In genomic region chr4:134922111-134922924, GRCm38 (mm10) we compare ENCODE assay signal across 8 mouse cellular contexts. TPM values are rescaled to one million over a fixed set of nuclear protein-coding genes. Genes with fewer than 3 reads are reported as not detected.
DNase-seq lines count a peak whose midpoint lies in the region; ATAC-seq and TF ChIP-seq lines count a peak whose summit lies in the region.

No protein-coding gene starts in this region.

- no peak for ATAC-seq in heart, embryonic 11.5 days (replicated peaks; ENCODE audit: insufficient number of reproducible peaks, low FRiP score, low TSS enrichment)
- ATAC-seq in forebrain, embryonic 13.5 days = no peak; the same call in 1 of the 2 replicates
- ATAC-seq in liver, embryonic 11.5 days (replicated peaks; ENCODE audit: low FRiP score) = no peak

- H3K27me3 ChIP-seq in heart, embryonic 11.5 days (ENCODE audit: control insufficient read depth, insufficient read depth, low read length) = no peaks in the 10 kb centered on the region
- H3K27me3 ChIP-seq in ES-Bruce4 (ENCODE audit: control insufficient read depth, insufficient read depth, low read length, poor library complexity, severe bottlenecking) = no peaks in the 10 kb centered on the region
- no peaks in the 10 kb centered on the region for H3K27me3 ChIP-seq in forebrain, embryonic 13.5 days
- no peaks in the 10 kb centered on the region for H3K27me3 ChIP-seq in liver, embryonic 11.5 days (replicated peaks; ENCODE audit: control insufficient read depth, insufficient read depth, low read length)

- 55% methylated on average over 10 of the region's 10 CpGs for WGBS in heart, embryonic 11.5 days (ENCODE audit: insufficient replicate concordance)
- WGBS in forebrain, embryonic 13.5 days = 61% methylated on average over 10 of the region's 10 CpGs
- 50% methylated on average over 10 of the region's 10 CpGs for WGBS in liver, embryonic 11.5 days

- no peak for TF ChIP-seq EP300 in ES-Bruce4 (IDR thresholded peaks at IDR 0.05; ENCODE audit: insufficient read depth, low read depth, low read length)

- H3K36me3 ChIP-seq in heart, embryonic 11.5 days (ENCODE audit: control insufficient read depth, insufficient read depth, low read length) = peaks cover 16% of the 10 kb centered on the region
- peaks cover 30% of the 10 kb centered on the region for H3K36me3 ChIP-seq in ES-Bruce4 (ENCODE audit: control insufficient read depth, insufficient read depth, low read length, poor library complexity, severe bottlenecking)
- H3K36me3 ChIP-seq in forebrain, embryonic 13.5 days (ENCODE audit: poor library complexity, severe bottlenecking) = peaks cover 22% of the 10 kb centered on the region
- peaks cover 18% of the 10 kb centered on the region for H3K36me3 ChIP-seq in liver, embryonic 11.5 days (ENCODE audit: control insufficient read depth, insufficient read depth, low read length)

- H3K4me2 ChIP-seq in heart, embryonic 11.5 days = peak overlapping the region; percentile 66
- H3K4me2 ChIP-seq in forebrain, embryonic 13.5 days = peak overlapping the region; percentile 97
- H3K4me2 ChIP-seq in liver, embryonic 11.5 days = peak overlapping the region; percentile 97

- peaks cover 12% of the 10 kb centered on the region for H3K4me1 ChIP-seq in heart, embryonic 11.5 days (ENCODE audit: control insufficient read depth, insufficient read depth, low read length)
- no peaks in the 10 kb centered on the region for H3K4me1 ChIP-seq in ES-Bruce4 (ENCODE audit: control insufficient read depth, insufficient read depth, low read length)
- H3K4me1 ChIP-seq in forebrain, embryonic 13.5 days = peaks cover 26% of the 10 kb centered on the region
- peaks cover 27% of the 10 kb centered on the region for H3K4me1 ChIP-seq in liver, embryonic 11.5 days (replicated peaks; ENCODE audit: control insufficient read depth, insufficient read depth, low read length)

- H3K4me3 ChIP-seq in heart, embryonic 11.5 days (ENCODE audit: low read depth, low read length) = peak overlapping the region; percentile 100
- peak overlapping the region; percentile 75 for H3K4me3 ChIP-seq in ES-Bruce4 (ENCODE audit: low read depth, low read length)
- peak overlapping the region; percentile 100 for H3K4me3 ChIP-seq in forebrain, embryonic 13.5 days
- peak overlapping the region; percentile 100 for H3K4me3 ChIP-seq in liver, embryonic 11.5 days (ENCODE audit: low read depth, low read length)

- TF ChIP-seq POLR2A in ES-Bruce4 (IDR thresholded peaks at IDR 0.05; ENCODE audit: insufficient read depth, low read length) = no peak

- H3K9ac ChIP-seq in heart, embryonic 11.5 days (ENCODE audit: low read depth, low read length) = peak overlapping the region; percentile 83
- peak overlapping the region; percentile 78 for H3K9ac ChIP-seq in ES-Bruce4 (ENCODE audit: low read depth, poor library complexity, severe bottlenecking)
- peak overlapping the region; percentile 72 for H3K9ac ChIP-seq in forebrain, embryonic 13.5 days
- H3K9ac ChIP-seq in liver, embryonic 11.5 days (ENCODE audit: low read depth, low read length) = peak overlapping the region; percentile 100

- H3K27ac ChIP-seq in heart, embryonic 11.5 days (ENCODE audit: low read depth, low read length) = peak overlapping the region; percentile 78
- H3K27ac ChIP-seq in ES-Bruce4 (ENCODE audit: insufficient read depth, low read length) = peak overlapping the region; percentile 84
- H3K27ac ChIP-seq in forebrain, embryonic 13.5 days = peak overlapping the region; percentile 80
- peak overlapping the region; percentile 99 for H3K27ac ChIP-seq in liver, embryonic 11.5 days (ENCODE audit: low read depth, low read length)

- no peak for DNase-seq in heart, adult 8-10 months (ENCODE audit: low spot score)
- DNase-seq in liver, embryonic 11.5 days (ENCODE audit: low spot score) = no peak
- DNase-seq in urinary bladder, postnatal 25 days (ENCODE audit: low spot score) = no peak
- DNase-seq in right cerebral cortex, postnatal 25 days = no peak
- DNase-seq in right cerebral cortex, adult 2 months (ENCODE audit: low spot score in 2 of 2) = no peak

- TF ChIP-seq CTCF in ES-Bruce4 (IDR thresholded peaks at IDR 0.05; ENCODE audit: low read depth, low read length) = no peak

- H3K9me3 ChIP-seq in heart, embryonic 11.5 days (replicated peaks; ENCODE audit: control insufficient read depth, low read length) = no peaks in the 10 kb centered on the region
- H3K9me3 ChIP-seq in ES-Bruce4 (replicated peaks; ENCODE audit: control insufficient read depth, insufficient read depth, low read length, poor library complexity, severe bottlenecking) = no peaks in the 10 kb centered on the region
- no peaks in the 10 kb centered on the region for H3K9me3 ChIP-seq in forebrain, embryonic 13.5 days (replicated peaks)
- H3K9me3 ChIP-seq in liver, embryonic 11.5 days (ENCODE audit: control insufficient read depth, low read length) = no peaks in the 10 kb centered on the region

RNA-seq across cellular contexts. Expression of gene Rsrp1, which starts 1.1 kb away (rescaled TPM):
- polyA plus RNA-seq in heart, embryonic 11.5 days (2014; fragmentation: Nextera tagmentation; extraction: Ambion mirVana) = 331 and 353 TPM in 2 replicates
- 100 to 1,000 TPM in 3 of 4 experiments, 10 to 100 TPM in 1; 97.1 to 165 (median 123) TPM for total RNA-seq in heart, adult 8-10 months (2022)
- polyA plus RNA-seq in ES-Bruce4 (2011; ENCODE audit: insufficient read depth, insufficient read length, low read depth, missing spikeins) = 209 and 226 TPM in 2 replicates
- polyA plus RNA-seq in forebrain, embryonic 13.5 days (2015; fragmentation: Nextera tagmentation; extraction: Ambion mirVana) = 474 and 488 TPM in 2 replicates
- 360 and 390 TPM in 2 replicates for polyA plus RNA-seq in liver, embryonic 11.5 days (2014; fragmentation: Nextera tagmentation; extraction: Ambion mirVana)

RNA-seq across cellular contexts. Expression of gene Tmem50a, which starts 7.5 kb away (rescaled TPM):
- polyA plus RNA-seq in heart, embryonic 11.5 days (2014; fragmentation: Nextera tagmentation; extraction: Ambion mirVana) = 149 and 150 TPM in 2 replicates
- 10 to 100 TPM; 63.0 to 64.1 (median 63.5) TPM for total RNA-seq in heart, adult 8-10 months (2022)
- polyA plus RNA-seq in ES-Bruce4 (2011; ENCODE audit: insufficient read depth, insufficient read length, low read depth, missing spikeins) = 84.6 and 87.1 TPM in 2 replicates
- polyA plus RNA-seq in forebrain, embryonic 13.5 days (2015; fragmentation: Nextera tagmentation; extraction: Ambion mirVana) = 161 and 176 TPM in 2 replicates
- 129 and 131 TPM in 2 replicates for polyA plus RNA-seq in liver, embryonic 11.5 days (2014; fragmentation: Nextera tagmentation; extraction: Ambion mirVana)

RNA-seq across cellular contexts. Expression of gene Syf2, which starts 8.4 kb away (rescaled TPM):
- 59.5 and 61.5 TPM in 2 replicates for polyA plus RNA-seq in heart, embryonic 11.5 days (2014; fragmentation: Nextera tagmentation; extraction: Ambion mirVana)
- total RNA-seq in heart, adult 8-10 months (2022) = 10 to 100 TPM; 51.6 to 66.1 (median 59.4) TPM
- 52.6 and 53.3 TPM in 2 replicates for polyA plus RNA-seq in ES-Bruce4 (2011; ENCODE audit: insufficient read depth, insufficient read length, low read depth, missing spikeins)
- polyA plus RNA-seq in forebrain, embryonic 13.5 days (2015; fragmentation: Nextera tagmentation; extraction: Ambion mirVana) = 74.8 and 79.1 TPM in 2 replicates
- polyA plus RNA-seq in liver, embryonic 11.5 days (2014; fragmentation: Nextera tagmentation; extraction: Ambion mirVana) = 83.9 and 89.4 TPM in 2 replicates

RNA-seq across cellular contexts. Expression of gene Rhd, which starts 58.0 kb away (rescaled TPM):
- polyA plus RNA-seq in heart, embryonic 11.5 days (2014; fragmentation: Nextera tagmentation; extraction: Ambion mirVana) = 54.0 and 68.6 TPM in 2 replicates
- total RNA-seq in heart, adult 8-10 months (2022) = 10 to 100 TPM in 1 of 4 experiments, 1 to 10 TPM in 3; 8.4 to 10.2 (median 8.5) TPM
- polyA plus RNA-seq in ES-Bruce4 (2011; ENCODE audit: insufficient read depth, insufficient read length, low read depth, missing spikeins) = 4.2 and 4.6 TPM in 2 replicates
- polyA plus RNA-seq in forebrain, embryonic 13.5 days (2015; fragmentation: Nextera tagmentation; extraction: Ambion mirVana) = 1.5 TPM in 2 replicates
- 213 and 235 TPM in 2 replicates for polyA plus RNA-seq in liver, embryonic 11.5 days (2014; fragmentation: Nextera tagmentation; extraction: Ambion mirVana)
